Mouse (Mus musculus) heart, adult 9 months (tissue): Measurements from ENCODE around the gene Tmem178.

Source experiments
- DNase-seq, 2 experiments: peaks; one replicate each; pipeline ENCODE4 v3.0.0; 2022; ENCODE audit warnings: low spot score in 2 of 2

Tmem178 gene

DNA sequence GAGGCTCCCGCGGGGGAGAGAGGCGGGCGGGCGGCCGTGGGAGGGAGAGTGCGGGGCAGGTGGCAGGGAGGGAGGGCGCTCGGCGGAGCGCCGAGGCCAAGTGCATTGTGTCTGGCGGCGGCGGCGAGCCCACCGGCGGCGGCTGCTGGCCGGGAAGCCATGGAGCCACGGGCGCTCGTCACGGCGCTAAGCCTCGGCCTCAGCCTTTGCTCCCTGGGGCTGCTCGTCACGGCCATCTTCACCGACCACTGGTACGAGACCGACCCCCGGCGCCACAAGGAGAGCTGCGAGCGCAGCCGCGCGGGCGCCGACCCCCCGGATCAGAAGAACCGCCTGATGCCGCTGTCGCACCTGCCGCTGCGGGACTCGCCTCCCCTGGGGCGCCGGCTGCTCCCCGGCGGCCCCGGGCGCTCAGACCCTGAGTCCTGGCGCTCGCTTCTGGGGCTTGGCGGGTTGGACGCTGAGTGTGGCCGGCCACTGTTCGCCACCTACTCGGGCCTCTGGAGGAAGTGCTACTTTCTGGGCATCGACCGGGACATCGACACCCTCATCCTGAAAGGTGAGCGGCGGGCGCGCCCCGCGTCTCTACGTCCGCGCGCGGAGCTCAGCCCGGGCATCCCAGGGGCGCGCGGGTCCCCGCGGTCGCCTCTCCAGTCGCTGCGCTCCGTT lies at the start of gene Tmem178:
Gene Tmem178, plus strand, starts transcription at position 103 of the 669 bp plus-strand sequence.
- DNase-seq: no peak

DNA sequence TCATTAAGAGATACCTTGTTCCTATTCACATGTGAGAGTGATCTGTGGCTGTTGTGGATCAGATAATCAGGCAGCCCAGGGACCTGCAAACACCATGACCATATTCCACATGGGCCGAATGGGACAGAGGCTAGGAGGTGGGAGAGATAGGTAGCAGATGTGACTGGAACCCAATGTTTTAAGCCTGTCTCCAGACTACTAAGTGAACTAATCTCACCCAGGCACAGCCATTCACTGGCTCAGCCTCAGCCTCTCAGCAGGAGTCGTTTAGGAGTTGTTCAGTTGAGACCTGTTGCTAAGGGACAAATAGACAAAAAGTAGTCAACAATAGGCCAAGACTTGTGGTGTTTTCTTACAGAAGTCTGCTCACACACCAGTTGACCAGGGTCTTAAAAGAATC lies 48.0 kb upstream of the Tmem178 start:
- no peak for DNase-seq

DNA sequence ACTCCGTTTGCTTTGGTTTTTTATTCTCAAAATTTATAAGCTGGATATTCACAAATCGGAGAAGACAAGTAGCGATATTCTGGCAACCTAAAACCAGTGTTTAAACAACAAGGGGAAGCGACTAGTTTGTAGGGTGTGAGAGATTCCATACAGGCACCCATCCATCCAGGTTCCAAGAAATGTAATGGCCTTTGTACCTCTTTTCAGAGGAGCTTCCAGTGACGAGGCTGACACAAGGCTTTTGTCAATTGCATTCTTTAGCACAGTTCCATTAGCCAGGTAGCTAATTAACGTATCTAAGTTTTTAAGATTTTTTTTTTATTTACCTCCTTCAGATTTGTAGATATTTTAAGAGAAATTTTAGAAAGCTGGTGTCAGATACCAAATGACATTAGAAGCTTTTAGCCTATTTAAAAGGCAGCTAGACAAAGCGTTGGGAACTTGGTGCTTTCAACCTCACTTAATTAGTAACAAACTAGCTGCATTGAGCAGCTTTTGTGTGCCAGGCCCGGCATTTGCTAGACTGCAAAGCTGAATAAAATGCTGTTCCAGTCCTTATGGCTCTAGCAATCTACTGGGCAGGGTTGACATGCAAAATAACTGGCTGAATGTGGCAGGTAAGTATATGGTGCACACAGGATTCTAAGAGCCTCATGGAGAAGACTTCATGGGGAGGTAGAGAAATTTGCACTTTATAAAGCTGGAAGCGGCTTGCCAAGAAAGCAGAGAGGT lies 46.6 kb upstream of the Tmem178 start:
- no peak for DNase-seq

DNA sequence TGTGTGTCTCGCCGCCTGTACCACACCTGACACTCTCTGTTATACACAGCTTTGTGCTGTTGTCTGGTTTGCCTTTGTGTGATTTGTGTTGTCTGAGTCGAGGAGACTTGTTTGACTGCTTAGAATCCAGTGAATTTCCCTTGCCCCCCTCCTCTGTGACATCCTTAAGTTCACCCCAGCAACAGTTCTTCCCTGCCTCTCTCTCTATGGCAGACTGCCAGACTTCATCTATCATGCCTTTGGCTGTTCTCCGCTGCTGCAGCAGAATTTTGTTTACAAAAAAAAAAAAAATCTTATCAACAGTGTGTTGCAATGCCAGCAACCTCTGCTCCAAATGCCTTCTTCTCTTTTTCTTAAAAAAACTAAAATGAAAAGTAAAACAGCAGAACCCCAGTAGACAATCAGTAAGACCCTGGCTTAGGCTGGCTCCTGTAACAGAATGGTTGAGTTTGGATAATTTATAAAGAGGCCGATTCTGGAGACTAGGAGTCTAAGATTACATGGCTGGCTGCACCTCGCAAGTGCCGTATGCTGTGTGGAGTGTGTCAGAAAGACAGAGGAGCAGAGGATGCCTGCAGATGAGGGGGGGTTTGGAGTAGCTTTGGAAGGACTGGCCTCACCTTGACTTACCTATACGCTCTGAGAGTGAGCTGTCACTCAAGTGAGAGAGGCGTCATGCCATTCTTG lies 44.8 kb upstream of the Tmem178 start:
- peak; percentile 9 to 50 for DNase-seq

DNA sequence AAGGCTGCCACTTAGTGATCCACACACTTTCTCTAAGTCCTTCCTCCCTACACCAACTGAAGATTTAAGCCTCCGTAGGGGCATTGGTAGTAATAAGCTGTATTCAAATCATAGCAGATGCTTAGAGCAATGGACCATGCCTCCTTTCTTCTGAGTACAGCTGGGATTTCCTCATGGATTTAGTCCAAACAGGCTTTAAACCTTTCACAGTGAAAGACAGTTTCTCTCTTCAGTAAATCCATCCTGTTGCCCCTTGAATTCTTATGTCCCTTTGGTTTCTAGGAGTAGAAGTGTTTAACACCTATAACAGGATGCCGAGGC lies 44.3 kb upstream of the Tmem178 start:
- DNase-seq: no peak

DNA sequence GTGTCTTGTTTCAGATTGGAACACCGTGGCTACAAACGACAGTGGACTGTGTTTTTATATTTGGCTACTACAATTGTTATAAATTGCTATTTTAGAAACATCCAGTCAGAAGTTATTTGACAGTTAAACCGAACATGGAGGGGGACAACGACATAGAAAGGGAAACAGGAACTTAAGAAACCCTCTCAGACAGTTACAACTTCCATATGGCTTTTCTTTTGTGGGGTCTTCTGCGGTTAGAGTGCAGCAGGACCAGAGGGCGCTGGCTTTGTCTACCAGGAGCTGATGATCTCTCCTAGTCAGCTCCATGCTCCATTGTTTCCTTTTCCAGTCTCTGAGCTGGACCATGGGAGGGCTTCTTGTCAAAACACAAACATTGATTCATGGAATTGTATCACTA lies 42.5 kb upstream of the Tmem178 start:
- DNase-seq: no peak

DNA sequence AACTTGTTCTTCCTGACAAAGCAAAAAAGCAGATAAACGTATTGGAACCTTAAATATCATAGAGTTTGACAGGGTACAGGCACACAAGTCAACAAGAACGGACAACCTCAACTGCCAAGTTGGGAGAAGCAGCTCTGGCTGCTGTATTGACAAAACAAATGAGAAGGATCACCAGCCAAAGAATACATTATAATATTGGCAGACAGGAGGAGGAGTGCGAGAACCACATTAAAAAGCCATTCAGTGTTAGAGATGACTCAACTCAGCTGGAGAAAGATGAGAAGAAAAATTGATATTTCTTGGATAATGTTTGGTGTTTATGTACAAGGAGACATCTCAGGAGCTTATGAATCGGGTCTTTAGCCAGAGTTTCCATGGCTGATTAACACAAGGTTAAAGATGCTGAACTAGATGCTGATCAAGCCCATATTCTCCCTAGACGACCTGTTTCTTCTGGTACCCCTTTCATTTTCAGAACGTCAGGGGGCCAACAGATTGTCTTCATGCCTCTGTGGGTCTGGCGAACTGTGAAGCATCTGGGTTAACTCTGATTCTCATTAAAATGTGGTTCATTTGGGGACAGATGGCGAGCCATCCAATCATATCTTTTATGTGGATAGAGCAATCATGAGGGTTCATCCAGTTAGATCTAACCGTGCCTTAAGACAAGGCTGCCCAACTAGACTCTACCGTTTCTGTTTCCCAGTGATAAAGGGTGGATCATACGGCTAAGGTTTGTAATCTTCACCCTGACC lies 41.1 kb upstream of the Tmem178 start:
- no peak for DNase-seq

DNA sequence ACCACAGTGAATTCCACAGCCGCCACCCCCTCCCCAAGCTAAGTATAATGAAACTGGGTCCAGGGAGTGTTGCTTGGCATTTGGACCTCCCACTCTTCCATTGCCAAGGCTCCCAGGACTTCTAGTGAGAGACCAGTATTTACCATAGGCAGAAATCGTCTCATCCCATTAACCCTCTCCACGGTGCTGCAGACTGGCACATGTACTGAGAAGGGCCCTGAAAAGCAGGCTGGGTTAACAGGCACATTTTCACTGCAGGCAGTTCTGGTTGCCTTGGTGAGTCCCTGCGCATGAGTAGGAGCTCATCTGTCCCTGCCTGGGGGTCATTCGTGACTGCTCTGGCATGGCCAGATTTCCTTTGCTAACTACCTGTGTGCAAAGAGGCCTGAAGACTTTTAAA lies 40.4 kb upstream of the Tmem178 start:
- no peak for DNase-seq

DNA sequence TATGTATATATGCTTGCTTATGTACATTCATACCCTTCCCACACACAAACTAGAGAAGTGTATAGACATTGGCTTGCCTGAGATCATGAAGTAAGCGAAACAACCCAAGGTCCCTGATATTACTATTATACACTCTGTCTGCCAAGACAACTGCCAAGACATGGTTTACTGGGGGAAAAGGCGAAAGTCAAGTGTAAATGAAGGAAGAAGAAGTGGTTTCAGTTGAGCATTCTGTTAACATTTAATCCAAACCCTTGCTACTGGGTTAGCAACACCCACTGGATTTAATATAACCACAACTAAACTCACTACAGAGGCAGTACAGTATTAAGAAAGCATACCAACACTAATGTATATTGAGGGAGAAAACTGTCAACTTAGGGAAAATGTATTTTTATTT lies 28.8 kb upstream of the Tmem178 start:
- no peak for DNase-seq

DNA sequence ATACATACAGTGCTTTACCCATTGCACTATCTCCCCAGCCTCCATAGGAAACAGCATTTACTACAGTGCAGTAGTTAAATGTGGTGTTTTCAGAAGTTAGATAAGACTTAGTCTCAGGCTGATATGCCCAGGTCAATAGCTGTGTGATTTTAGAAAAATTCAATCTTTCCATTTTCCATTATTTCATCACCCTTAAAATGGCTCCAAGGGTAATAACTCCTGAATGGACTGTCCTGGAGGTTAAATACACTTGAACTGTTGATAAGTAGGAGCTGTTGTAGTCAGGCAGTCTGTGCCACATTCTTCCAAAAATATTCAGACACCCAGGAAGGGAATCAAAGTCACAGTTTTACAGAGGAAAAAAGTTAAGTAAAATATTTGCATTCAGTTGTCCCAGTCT lies 25.2 kb upstream of the Tmem178 start:
- DNase-seq: no peak

DNA sequence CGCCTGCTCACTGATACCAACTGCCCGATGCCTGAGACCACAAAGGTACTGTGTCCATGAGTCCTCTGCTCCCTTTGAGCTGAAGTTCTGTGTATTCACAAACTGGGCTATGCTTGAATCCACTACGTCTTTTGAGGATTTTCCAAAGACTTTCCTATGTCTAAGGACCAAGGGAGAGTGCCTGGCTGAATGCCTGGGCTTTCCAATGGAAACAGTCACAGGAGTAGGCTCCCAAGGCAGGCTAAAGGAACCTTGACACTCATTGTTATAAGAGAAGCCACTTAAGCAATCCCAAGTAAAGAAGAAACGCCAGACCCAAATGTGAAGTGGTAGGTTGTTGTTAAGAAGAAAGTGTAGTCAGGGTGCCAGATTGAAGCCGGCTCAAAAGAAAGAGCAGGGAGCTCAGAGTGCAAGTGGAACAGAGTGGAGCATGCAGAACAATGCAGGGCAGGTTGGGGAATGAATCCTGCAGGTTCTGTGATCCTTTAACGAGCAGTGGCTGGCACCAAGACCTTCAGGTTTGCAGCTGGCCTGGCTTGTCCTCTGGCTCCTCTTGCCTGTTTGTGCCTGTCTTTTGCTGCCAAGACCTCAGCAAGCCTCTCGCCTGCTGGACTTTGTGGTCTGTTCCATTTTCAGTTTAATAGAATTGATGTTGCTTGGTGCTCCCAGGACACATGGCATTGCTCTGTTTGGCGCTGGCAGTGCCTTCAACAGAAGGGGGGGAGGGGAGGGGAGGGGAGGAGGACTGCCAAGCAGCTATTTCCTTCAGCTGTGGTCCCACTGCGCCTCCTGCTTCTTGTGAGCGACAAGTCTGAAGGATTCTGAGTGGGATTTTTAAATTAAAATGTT lies 22.9 kb upstream of the Tmem178 start:
- DNase-seq: peak; percentile 35 to 45

DNA sequence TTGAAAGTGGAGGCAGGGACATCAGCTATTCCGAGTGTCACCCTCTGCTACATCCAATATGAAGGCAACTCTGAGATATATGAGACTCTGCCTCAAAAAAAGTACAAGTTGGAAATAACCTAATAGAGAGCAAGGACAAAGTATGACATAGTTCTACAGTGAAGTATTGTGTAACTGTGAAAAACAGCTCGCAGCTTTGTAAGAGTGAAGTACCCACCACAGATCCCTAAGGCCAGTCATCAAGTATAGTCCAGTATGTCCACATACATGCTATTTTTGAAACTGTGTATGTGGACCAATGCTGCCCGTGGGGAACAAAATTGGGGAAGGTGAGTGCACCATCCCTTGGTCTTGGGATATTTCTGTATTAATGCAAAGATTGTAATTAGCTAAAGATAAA lies 18.9 kb upstream of the Tmem178 start:
- DNase-seq: no peak

DNA sequence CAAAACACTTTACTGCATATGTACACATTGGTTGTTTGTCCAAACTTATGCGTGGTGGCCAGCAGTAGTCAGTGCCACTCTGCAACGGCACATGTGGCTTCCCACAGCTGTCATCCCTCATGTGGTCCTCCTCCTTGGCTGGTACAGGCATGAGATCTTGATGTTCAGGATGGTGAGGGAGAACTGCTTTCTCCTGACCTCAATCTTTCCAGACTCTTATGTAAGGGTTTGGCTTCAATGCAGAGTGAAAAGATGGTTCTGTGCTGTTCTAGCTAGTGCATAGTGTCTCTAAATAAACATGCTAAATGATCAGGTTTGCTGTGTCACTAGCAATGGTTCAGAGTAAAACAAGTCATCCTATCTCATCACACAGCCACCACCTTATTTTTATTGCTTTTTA lies 17.3 kb upstream of the Tmem178 start:
- no peak for DNase-seq

DNA sequence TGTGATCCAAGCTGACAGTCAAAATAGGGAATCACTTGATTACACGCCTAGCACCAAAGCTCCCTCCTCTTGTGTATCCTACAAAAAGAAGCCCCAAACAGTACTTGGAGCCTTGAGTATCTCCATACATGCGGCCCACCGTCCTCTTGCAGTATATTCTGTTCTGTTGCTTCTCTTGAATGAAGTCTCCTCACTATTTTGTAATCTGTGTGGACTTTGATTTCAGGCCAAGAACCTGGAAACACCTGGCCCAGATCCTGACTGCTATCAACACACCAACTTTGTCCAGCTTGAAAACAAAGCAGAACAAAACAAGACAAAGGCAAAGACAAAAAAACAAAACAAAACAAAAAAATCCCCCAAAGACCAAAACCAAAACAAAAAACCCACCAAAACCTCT lies 11.7 kb upstream of the Tmem178 start:
- DNase-seq: peak in 1 of 2 experiments; percentile 39

DNA sequence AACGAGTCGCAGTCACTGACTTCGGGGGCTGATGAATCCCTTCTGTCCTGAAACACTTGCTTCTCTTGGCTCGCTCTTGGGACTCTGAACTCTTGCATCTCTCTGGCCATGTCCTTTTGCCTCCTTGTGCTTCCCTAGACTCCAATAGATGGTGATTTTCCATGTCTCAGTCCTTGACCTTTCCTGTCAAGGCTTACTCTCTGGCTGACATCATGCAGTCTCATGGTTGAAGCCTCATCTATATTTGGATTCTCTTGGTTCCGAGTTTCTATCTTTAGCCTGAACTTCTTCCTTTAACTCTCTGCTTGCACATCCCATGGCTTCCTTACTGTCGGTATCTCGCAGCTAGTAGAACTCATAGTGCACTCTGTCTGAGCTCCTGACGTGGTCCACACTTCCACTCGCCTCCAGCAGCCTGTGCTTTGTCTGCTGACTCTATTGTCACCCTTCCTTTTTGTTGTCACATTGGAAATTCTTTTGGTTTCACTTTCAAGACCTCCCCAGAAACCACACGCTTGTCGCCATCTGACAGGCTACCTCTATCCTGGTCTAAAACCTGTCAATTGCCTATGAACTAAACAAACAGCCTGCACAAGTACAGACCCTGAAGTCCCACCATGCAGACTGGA lies 10.9 kb upstream of the Tmem178 start:
- DNase-seq: peak; percentile 65 to 68

DNA sequence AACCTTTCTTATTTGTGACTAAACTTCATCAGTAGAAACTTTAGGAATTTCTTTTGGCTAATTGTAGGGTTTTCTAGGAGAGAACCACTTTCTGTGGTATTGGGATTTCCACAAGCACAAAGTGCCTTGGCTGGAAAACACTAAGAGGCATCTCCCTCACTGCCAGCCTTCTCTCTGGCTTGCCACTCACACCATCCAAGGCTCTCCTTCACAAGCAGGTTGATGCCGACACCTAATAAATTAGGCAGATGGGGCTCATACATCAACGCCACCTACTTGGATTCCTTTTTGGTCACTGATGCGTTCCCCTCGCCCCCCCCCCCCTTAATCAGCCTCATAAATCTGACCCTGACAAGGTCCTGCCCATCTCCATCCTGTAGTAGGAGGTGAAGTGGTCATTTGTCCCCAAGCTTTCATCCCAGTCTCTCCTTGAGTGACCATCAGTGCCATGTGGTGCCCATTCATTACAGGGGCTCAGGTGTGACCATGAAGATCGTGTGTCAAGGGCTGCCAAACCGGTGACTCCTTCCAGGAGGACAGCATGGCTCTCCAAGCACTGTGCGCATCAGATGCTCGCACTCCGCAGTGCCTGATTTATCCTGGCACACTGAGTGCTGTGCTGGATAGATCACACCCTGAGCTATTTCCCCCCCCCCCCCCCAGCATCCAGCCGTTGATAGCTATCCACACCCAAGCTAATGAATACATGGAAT lies 8.5 kb upstream of the Tmem178 start:
- no peak for DNase-seq

DNA sequence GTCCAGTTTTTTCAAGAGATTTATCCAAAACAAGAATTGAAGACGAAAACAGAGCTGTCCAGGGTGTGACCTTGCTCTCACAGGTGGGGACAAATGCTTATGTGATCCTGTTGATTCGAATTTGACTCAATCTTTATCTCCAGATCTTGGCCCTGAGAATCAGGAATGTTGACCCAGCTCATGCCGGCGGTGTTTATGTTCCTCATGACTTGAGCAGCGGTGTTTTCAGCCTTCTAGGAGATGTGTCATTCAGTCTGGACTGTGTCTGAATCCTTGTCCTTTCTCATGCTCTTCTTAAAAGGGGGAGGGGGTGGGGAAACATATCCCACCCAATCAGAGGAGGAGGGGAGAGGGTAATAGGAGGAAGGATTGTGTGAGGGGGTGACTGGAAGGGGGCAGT lies 7.9 kb upstream of the Tmem178 start:
- DNase-seq: no peak

DNA sequence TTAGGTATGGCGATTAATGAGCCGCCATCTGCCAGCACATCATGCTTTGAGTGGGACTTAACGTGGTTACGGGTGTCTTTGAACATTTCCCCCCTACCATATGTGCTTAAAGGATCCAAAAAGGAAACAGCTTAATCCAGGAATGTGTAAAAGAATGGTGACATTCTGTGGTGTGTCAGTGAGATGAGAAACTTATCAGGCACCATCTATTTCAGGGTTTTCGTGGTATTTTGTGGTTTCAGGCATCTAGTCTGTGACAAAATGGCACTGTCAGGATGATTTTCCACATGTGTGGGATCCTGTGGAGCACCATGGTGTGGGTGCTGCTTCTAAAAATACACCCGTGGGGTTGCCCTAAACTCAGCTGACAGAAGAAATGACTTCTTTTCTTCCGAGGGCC lies 4.6 kb upstream of the Tmem178 start:
- DNase-seq: no peak

DNA sequence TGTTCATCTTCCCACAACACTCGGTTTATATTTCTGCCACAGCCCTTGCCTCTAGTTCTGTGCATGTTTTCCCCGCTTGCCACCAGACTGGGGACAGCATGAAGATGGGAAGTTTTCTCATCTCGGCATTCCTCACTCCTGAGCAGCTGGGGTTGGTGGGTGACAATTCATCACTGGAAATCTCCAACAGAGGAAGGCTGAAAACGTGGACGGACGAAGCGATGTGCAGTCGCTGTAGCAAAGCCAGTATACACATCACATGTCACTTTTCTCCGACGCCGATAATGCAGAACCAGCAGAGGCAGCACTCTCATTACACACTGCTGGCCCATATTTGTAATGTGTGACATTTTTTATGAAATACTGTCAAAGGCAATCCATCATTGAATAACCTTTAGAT lies 2.6 kb upstream of the Tmem178 start:
- DNase-seq: no peak

DNA sequence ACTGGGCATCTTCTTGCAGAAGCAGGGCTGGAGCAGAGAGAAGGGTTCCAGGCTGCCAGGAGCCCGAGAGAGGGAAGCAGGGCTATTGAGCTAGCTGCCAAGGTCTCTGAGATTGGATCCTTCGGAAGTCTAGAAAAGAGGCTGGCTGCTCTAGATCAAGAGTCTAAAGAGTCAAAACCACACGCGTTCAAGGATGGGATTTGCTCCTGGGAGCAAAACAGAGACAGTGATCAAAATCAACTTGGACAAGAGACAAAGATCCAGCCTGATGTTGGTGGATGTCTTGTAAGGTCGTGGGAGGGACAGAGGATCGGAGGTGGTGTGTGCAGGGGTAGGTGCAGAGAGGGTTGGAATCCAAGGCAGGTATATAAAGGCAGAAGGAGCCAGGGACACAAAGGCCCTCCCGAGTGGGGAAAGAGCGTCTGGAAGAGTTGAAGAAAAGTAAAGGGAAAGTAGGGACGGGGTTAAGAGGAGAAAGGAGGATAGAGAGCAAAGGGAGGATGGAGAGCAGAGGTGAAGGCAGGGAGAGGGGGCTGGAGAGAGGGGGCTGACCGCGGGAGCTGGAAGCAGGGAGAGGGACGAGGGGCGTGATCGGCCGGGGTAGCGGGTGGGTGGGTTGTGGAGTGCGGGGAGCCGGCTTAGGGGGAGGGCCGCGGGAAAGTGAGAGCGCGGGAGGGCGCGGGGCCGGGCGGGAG lies 450 bp upstream of the Tmem178 start:
- no peak for DNase-seq
